Mouse (Mus musculus): ENCODE measurements around the gene Tcam1. TPM values are rescaled to one million over a fixed set of nuclear protein-coding genes. Genes with fewer than 3 reads are reported as not detected.

The Tcam1 gene
- polyA plus RNA-seq, 1 experiment from 2014 or later = 0.07 TPM

DNA sequence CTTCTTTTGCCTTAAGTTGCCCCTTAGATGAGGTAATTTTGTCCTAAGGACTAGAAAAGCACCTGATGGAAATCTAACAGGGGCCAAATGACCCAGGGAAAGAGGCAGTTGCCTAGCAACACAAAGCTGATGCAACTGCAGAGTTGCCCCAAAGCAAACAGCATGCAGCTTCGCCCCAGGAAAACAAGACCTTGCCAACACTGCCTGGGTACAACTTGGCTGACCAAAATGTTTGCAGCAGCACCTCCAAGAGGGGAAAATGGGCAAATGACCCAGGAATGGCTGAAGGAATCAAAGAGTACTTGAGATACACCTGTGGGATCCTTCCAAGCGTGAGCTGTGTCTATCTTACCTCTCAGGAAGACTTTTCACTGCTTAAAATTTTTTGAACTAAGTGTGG is 15.4 kb downstream of the Tcam1 start:
- no peaks in the 10 kb centered on the region for H3K4me1 ChIP-seq (ENCODE audit: insufficient read depth, low read depth, low read length)
- TF ChIP-seq CTCF (IDR thresholded peaks at IDR 0.05) (no peak; the same call in 1 of the 2 replicates), EP300 (IDR thresholded peaks at IDR 0.05) (0 out of 2 replicates have a peak, but pooled peaks have one; percentile 12)
- WGBS = 48% methylated on average over 2 of the region's 2 CpGs

DNA sequence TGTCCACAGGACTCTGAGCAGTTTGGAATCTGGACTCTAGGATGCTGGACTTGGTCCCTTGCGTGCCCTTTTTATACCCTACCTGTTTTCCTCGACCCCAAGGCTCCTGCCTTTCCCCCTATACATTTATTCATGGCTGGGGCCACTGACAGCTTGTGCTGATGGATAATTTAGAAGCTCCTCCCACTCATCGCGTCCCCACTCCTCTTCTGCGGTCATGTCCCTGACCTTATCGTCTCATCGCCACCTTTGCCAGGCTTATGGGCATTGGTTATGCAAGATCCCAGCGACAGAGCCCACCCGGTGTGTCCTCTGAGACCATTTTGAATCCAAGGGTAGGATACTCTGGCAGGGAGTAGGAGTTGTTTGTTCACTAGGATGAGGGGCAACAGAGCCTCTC is 25.3 kb downstream of the Tcam1 start, which contains the start of gene Gh:
Gene Gh (minus strand): TSS at position 101 of the 400 bp plus-strand sequence.
- DNase-seq (ENCODE audit: low spot score) = no peak
- Histone ChIP-seq H3K9ac (replicated peaks; ENCODE audit: low read depth) (no peak within 1 kb of the TSS), H3K4me3 (ENCODE audit: low read depth, low read length) (no peak within 1 kb of the TSS), H3K4me2 (replicated peaks; ENCODE audit: low read depth, low read length) (no peak within 1 kb of the TSS), H3K4me1 (ENCODE audit: insufficient read depth, low read depth, low read length) (no peaks in the 10 kb centered on the region), H3K9me3 (ENCODE audit: low read length) (no peaks in the 10 kb centered on the region), H3K36me3 (ENCODE audit: insufficient read depth, low read length) (no peaks in the 10 kb centered on the region), H3K27ac (ENCODE audit: low read length) (no peak within 1 kb of the TSS), H3K27me3 (replicated peaks; ENCODE audit: insufficient read depth, low read length) (no peaks in the 10 kb centered on the region)
- WGBS = 68% methylated on average over 9 of the region's 9 CpGs
- no peak for ATAC-seq
- TF ChIP-seq CTCF (IDR thresholded peaks at IDR 0.05) (no peak), EP300 (IDR thresholded peaks at IDR 0.05) (no peak)

More for the DNA sequence above, 15.4 kb downstream of the Tcam1 start:
- H3K27me3 ChIP-seq (replicated peaks; ENCODE audit: insufficient read depth, low read length) = no peaks in the 10 kb centered on the region
- H3K9me3 ChIP-seq (ENCODE audit: low read length) = no peaks in the 10 kb centered on the region
- ATAC-seq (peak; percentile 68), DNase-seq (ENCODE audit: low spot score) (peak; percentile 59)
- no peaks in the 10 kb centered on the region for H3K36me3 ChIP-seq (ENCODE audit: insufficient read depth, low read length)
- no peak overlapping the region for H3K27ac ChIP-seq (ENCODE audit: low read length)
- no peak overlapping the region for H3K4me2 ChIP-seq (replicated peaks; ENCODE audit: low read depth, low read length)
- no peak overlapping the region for H3K9ac ChIP-seq (replicated peaks; ENCODE audit: low read depth)
- no peak overlapping the region for H3K4me3 ChIP-seq (ENCODE audit: low read depth, low read length)

DNA sequence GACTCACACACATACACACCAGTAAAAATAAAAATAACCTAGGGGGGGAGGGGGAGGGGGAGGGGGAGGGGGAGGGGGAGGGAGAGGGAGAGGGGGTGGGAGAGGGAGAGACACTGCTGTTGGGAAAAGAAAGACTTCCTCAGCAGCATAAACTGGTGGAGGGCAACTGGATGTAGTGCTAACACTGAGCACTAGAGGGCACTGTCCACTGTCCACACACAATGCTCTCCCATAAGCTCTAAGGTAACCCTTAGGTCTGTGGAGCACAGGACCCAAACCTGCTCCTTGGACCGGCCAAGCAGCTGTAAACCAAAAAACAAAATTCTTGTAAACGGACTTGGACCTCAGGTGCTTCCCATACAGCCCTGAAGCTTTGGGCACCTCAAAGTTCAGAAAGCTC is 26.2 kb downstream of the Tcam1 start:
- H3K4me3 ChIP-seq (ENCODE audit: low read depth, low read length) = no peak overlapping the region
- WGBS = 7% methylated on average over 2 of the region's 2 CpGs

DNA sequence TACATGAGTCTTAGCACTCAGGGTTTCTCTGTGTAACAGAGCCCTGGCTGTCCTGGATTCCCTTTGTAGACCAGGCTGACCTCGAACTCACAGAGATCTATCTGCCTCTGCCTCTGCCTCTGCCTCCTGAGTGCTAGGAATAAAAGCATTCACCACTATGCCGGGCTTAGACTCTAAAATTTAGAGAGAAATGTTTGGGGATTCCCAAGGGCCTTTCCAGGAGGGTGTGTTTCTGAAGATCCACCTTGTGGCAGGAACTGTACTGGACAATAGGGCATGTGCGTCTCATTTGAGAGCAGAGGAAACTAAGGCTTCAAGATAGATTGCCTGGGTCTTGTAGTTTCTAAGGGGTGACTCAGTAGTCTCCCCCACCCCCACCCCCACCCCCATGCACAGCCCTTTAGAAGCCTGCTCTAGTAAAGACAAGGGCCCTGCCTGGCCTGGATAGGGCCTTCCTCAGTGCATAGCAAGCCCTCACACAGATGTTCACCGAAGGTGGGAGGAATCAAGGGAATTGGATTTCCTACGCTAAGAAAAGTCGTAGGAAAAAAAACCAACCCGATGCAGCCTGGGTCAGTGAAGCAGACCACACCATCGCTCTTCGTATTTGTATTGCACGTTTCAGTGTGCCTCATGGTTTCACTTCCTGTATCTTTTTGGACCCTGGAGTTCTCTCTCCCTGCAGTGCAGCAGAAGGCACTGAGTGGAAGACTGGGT is 29.0 kb downstream of the Tcam1 start:
- no peaks in the 10 kb centered on the region for H3K9me3 ChIP-seq (ENCODE audit: low read length)
- 72% methylated on average over 10 of the region's 10 CpGs for WGBS
- no peak overlapping the region for H3K9ac ChIP-seq (replicated peaks; ENCODE audit: low read depth)
- TF ChIP-seq EP300 (IDR thresholded peaks at IDR 0.05) = no peak
- no peak for TF ChIP-seq CTCF (IDR thresholded peaks at IDR 0.05)
- ATAC-seq (no peak), DNase-seq (ENCODE audit: low spot score) (no peak)
- H3K27ac ChIP-seq (ENCODE audit: low read length) = no peak overlapping the region
- H3K4me2 ChIP-seq (replicated peaks; ENCODE audit: low read depth, low read length) = no peak overlapping the region
- no peaks in the 10 kb centered on the region for H3K36me3 ChIP-seq (ENCODE audit: insufficient read depth, low read length)
- no peaks in the 10 kb centered on the region for H3K27me3 ChIP-seq (replicated peaks; ENCODE audit: insufficient read depth, low read length)
- H3K4me3 ChIP-seq (ENCODE audit: low read depth, low read length) = no peak overlapping the region
- H3K4me1 ChIP-seq (ENCODE audit: insufficient read depth, low read depth, low read length) = no peaks in the 10 kb centered on the region

More for the DNA sequence above, 26.2 kb downstream of the Tcam1 start:
- DNase-seq (ENCODE audit: low spot score) (peak; percentile 77), ATAC-seq (peak; percentile 77)
- Histone ChIP-seq H3K36me3 (ENCODE audit: insufficient read depth, low read length) (no peaks in the 10 kb centered on the region), H3K4me2 (replicated peaks; ENCODE audit: low read depth, low read length) (no peak overlapping the region), H3K4me1 (ENCODE audit: insufficient read depth, low read depth, low read length) (no peaks in the 10 kb centered on the region), H3K9ac (replicated peaks; ENCODE audit: low read depth) (no peak overlapping the region), H3K27me3 (replicated peaks; ENCODE audit: insufficient read depth, low read length) (no peaks in the 10 kb centered on the region), H3K9me3 (ENCODE audit: low read length) (no peaks in the 10 kb centered on the region), H3K27ac (ENCODE audit: low read length) (no peak overlapping the region)
- TF ChIP-seq EP300 (IDR thresholded peaks at IDR 0.05) (no peak), CTCF (IDR thresholded peaks at IDR 0.05) (peak; percentile 90)

DNA sequence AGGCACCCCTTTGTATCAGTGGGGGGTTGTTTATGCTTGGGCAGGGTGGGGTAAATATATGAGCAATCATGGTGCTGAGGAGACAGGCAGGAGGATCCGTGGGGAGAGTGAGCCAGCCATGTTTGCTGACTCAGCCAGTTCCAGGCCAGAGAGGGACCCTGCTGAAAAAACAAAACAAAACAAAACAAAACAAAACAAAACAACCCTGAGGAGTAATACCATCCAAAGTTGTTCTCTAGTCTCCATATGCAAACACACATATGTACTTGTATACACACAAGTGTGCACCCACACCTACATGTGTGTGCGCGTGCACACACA is 29.6 kb downstream of the Tcam1 start:
- no peak overlapping the region for H3K4me2 ChIP-seq (replicated peaks; ENCODE audit: low read depth, low read length)
- H3K9me3 ChIP-seq (ENCODE audit: low read length) = no peaks in the 10 kb centered on the region
- no peak for ATAC-seq
- H3K36me3 ChIP-seq (ENCODE audit: insufficient read depth, low read length) = no peaks in the 10 kb centered on the region
- DNase-seq (ENCODE audit: low spot score) = no peak
- H3K9ac ChIP-seq (replicated peaks; ENCODE audit: low read depth) = no peak overlapping the region
- TF ChIP-seq CTCF (IDR thresholded peaks at IDR 0.05) = no peak
- TF ChIP-seq EP300 (IDR thresholded peaks at IDR 0.05) = no peak
- H3K27me3 ChIP-seq (replicated peaks; ENCODE audit: insufficient read depth, low read length) = no peaks in the 10 kb centered on the region
- no peaks in the 10 kb centered on the region for H3K4me1 ChIP-seq (ENCODE audit: insufficient read depth, low read depth, low read length)
- 76% methylated on average over 3 of the region's 3 CpGs for WGBS
- no peak overlapping the region for H3K4me3 ChIP-seq (ENCODE audit: low read depth, low read length)
- no peak overlapping the region for H3K27ac ChIP-seq (ENCODE audit: low read length)

DNA sequence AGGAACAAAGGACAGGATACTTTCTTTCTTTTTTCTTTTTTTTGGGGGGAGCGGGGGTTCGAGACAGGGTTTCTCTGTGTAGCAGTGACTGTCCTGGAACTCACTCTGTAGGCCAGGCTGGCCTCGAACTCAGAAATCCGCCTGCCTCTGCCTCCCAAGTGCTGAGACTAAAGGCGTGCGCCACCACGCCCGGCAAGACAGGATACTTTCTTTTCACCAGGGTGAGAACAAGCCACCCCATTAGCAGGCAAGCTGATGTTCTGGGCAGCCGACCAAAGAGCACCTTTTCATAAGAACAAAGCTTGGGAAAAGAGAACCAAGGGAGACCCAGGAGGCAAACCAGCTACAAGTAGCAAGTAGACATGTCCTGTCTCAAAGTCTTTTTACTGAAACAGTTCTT is 30.3 kb downstream of the Tcam1 start:
- ATAC-seq (no peak), DNase-seq (ENCODE audit: low spot score) (no peak)
- TF ChIP-seq CTCF (IDR thresholded peaks at IDR 0.05) (no peak), EP300 (IDR thresholded peaks at IDR 0.05) (no peak)
- Histone ChIP-seq H3K4me1 (ENCODE audit: insufficient read depth, low read depth, low read length) (no peaks in the 10 kb centered on the region), H3K4me3 (ENCODE audit: low read depth, low read length) (no peak overlapping the region), H3K4me2 (replicated peaks; ENCODE audit: low read depth, low read length) (no peak overlapping the region), H3K36me3 (ENCODE audit: insufficient read depth, low read length) (no peaks in the 10 kb centered on the region), H3K27me3 (replicated peaks; ENCODE audit: insufficient read depth, low read length) (no peaks in the 10 kb centered on the region), H3K9me3 (ENCODE audit: low read length) (no peaks in the 10 kb centered on the region), H3K27ac (ENCODE audit: low read length) (no peak overlapping the region), H3K9ac (replicated peaks; ENCODE audit: low read depth) (no peak overlapping the region)
- 84% methylated on average over 9 of the region's 9 CpGs for WGBS
